Mouse (Mus musculus): ENCODE data around the gene Hoxd4.

Hoxd4 gene

DNA sequence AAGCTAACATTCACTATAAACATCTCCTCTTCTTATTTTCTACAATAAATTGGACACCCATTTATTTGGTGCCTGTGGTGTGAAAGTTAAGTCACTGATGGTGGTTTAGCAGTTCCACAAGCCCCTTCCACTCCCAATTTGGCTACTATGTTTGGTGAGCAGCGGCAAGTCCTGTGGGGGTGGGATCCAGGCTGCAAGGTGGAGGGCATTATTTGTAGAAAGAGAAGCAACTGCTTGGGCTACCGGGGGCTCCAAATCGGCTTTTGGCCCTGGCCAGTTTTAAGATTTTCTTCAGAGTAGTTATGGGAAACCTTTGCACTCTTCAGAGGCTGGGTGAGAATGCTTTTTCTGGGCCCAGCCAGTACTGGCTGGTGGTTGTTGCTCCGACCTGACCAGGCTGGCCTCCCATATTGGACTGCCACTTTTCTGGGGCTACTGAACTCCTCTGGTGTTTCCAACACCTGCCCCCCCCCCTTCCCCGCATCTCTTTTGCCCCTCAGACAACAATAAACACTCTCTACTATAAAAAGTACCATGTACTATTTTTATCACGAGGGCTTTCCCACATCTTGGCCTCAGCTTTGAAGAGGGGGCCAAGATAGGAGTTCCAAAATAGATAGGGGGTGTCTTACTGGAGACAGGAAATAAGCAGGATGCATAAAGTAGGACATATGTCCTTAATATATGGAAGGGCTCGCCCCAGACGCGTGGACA is 20.2 kb downstream of the Hoxd4 start:
- DNase-seq: no peak

DNA sequence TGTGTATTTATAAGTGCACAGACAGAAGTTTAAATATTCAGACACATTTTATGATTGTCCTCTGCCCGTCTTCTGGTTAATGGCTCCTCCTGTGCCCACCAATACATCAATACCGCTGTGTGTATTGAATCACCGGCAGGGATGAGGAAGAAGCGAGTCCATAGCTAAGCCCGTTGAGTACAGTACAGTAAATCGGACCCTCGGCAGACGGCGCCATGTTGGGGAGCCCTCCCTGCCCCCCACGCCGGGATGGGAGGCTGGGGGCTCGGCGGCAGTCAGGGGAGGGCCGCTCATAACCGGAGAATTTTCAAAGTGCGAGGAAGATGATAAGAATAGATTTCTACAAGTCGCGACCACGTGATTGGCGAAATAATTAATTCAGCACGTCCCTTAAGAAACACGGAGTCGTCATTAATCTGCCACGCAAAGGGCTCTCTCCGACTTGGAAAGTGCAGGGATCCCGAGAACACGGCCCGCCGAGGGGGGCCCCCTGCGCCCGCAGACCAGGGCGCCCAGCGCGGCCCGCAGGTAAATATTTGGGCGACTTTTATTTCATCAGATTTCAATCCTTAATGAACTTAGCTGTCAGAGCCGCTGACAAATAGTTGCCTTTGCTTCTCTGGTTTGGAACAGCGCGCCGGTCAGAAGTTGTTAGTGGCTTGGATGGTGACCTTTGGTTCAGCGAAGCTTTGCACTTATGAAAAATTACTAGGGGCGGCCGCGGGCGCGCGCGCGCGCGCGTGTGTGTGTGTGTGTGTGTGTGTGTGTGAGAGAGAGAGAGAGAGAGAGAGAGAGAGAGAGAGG is 21.0 kb downstream of the Hoxd4 start:
- no peak for DNase-seq

- no peak for DNase-seq
These were observed 21.6 kb downstream of the Hoxd4 start for GRCm38 (mm10) chr2:74733317-74733661.

DNA sequence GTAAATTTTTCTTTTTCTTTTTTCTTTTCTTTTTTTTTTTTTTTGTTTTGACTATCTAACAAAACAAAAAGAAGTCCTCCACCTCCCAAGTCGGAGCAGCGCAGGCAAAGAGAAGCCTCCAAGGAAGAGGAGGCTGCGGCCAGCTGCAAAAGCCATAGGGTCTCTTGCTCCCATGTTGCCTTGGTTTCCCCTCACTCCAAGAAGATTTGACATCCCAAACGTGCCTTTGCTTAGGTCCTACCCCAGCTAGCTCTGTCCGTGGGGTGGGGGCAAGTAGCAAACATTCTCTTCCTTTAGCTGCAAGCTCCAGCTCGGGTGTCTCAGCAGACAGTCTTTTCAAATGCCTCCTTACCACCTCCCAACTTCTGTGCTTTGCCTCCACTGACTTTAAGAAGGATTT is 22.0 kb downstream of the Hoxd4 start:
- DNase-seq: no peak

- no peak for DNase-seq
These were observed 22.7 kb downstream of the Hoxd4 start for GRCm38 (mm10) chr2:74734451-74734850.

DNA sequence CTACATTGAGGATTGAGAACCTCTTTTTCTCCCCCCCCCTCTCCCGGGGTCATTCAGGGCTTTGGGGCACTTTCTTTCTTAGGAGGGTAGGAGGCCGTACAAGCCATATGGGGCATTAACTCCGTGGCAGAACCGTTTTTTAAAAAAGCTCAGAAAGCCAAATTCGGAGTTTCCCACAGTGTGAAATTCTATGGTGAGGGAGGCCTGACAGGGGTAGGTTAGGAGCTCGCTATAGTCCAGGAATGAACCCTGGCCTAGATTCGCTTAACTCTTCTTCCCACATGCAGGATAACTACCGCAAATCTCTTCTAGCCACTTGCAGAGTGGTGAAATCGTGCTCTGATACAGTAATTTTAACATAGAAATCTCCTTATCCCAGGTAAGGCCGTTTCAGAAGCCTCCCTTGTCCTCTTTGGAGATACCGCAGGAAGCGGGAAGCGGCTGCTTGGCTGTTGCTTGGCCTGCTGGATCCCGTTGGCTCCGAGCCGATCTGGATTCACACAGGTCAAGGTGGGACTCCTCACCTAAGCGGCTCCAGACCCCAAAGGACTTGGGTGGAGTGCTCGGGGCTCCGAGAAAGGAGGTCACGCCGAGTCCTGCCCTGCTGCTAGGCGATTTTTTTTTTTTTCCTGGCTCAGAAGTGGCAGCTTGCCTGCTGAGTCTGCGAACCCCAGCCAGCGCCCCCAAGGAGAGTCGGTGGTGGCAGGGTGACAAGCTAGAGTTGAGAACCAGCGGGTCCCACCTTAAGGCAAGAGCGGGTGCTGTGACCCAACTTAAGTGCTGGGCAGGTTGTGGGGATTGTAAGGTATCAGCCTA is 23.5 kb downstream of the Hoxd4 start:
- no peak for DNase-seq

- no peak for DNase-seq
These were observed 24.3 kb downstream of the Hoxd4 start for GRCm38 (mm10) chr2:74735851-74736687.

GRCm38 (mm10) chr2:74736688-74737577 is 25.2 kb downstream of the Hoxd4 start:
- DNase-seq: no peak

DNA sequence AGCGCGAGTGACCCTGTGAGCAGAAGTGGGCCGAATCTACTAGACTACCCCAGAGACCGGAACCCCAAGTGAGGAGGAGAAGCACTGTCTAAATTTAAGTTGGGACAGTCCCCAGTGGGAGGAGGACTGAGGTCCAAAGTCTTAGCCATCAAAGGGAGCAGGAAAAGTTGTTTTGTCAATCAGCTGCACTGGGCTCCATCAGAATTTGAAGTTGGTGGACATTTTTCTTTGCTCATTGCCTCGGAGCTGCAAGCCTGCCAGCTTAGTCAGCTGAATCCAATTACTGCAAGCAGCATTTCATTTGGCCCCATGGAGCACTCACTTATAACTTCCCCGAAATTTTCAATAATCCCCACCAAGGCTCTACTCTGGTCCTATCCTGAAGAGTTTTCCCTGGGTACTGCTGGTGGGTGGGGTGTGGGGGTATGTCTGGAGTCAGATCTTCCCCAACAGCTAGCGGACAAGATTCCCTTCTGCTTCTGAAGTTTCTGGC is 25.9 kb downstream of the Hoxd4 start:
- no peak for DNase-seq

DNA sequence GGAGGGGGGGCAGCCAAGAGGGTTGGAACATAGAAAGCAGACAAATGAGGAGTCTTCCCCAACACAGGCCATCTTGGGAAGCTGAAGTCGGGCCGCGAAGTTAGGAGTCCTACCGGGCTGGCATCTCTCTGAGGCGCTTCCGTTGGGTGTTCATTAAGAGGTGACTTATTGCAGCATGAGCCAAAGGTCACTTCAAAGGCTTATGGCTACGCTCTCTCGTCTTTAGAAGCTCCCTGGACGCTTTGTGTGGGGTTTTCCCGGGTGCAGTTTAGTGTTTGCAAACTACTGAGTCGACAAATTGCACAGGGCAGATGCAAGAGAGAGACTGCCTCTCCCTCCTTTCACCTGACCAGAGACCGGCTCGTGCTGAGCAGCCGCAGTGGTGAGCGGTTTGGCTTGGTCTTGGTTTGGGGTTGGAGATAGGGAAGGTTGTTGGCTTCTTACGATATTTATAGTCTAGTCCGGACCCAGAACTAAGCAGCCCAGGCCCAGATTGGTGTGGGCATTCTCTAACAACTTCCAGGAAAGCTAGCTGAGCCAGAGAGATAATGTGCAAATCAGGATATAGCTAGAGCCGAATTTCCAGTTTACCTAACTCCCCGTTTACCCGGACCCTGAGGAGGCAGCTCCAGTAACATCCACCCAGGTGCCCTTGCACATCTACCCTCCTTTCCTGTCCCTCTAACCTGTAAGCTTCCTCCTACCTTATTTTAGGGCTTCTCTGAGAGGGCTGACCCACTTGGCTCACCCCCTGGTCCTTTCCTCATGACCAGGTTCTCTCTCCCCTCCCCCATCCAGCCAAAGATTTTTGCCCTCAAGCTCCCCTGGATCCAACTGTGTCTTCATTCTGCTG is 27.1 kb downstream of the Hoxd4 start:
- no peak for DNase-seq

- DNase-seq: no peak
These were observed 27.7 kb downstream of the Hoxd4 start for GRCm38 (mm10) chr2:74739476-74739800.

GRCm38 (mm10) chr2:74739869-74740268 is 28.1 kb downstream of the Hoxd4 start:
- no peak for DNase-seq

GRCm38 (mm10) chr2:74740311-74741091 is 28.8 kb downstream of the Hoxd4 start:
- no peak for DNase-seq

DNA sequence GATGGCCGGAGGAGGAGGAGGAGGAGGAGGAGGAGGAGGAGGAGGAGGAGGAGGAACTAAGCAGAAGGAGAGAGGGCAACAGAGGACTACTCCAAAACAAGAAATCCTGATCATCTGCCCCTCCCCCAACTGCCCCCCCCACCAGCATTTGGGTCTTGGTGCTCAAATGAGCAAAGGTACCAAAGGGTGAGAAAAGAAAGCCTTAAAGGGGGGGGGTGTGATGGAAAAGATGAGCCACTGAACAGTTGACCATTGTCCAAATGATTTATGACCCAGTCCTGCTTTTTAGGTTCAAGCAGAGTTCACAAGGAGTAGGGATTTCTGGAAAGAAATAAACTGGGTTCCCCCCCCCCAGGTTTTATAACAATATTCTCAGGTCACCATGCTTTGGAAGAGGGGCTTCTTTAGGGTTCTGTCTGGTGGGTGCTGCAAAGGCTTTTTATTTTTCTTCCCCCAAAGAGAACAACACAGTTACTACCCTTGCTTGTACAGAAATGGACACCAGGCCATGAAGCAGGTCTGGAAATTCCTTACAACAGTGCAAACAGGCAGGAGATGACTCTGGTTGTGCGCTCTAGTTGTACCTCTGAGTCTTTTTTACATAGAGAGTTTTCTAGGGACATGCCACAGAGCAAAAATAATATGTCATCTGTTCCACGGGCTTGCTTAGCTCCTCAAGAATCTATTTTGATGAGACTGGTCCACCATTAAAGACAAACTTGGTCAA is 29.7 kb downstream of the Hoxd4 start:
- DNase-seq: no peak

GRCm38 (mm10) chr2:74741979-74742277 is 30.2 kb downstream of the Hoxd4 start:
- DNase-seq: no peak

DNA sequence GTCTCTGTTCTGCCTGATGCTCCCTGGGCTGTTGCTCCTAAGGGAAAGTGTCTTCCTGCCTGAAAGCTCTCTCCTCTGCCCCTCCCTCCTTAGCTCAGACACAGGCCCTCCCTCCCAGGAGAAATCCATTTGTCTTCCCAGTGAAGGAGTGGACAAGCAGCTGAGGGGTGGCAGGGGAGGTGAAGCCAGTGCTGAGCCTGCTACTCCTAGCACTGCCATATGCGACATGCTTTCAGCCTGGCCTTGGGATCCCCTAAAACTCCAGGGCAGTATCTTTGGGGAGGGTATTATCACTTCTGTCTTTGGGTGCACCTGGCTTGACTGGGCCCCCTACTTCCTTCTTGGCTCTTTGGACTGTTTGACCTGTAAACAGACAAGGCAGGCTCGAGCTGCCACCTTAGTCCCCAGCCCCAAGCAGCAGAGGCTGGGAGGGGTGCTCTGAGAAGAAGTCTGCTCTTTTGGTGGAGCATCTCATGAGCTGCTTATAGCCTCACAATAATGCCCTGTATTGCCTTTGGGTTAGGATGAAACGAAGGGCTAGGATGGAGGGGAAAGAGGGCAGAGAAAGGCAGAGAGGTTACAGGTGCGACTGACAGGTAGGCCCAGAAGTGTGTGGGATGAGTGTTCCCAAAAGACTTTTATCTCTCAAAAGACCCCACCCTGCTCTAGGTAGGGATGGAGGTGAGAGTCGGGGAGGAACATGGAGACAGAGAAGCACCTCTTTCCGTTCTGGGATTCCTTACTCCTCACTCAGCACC is 34.0 kb downstream of the Hoxd4 start:
- DNase-seq: no peak

- no peak for DNase-seq
These were observed 34.7 kb downstream of the Hoxd4 start for GRCm38 (mm10) chr2:74746298-74746921.

DNA sequence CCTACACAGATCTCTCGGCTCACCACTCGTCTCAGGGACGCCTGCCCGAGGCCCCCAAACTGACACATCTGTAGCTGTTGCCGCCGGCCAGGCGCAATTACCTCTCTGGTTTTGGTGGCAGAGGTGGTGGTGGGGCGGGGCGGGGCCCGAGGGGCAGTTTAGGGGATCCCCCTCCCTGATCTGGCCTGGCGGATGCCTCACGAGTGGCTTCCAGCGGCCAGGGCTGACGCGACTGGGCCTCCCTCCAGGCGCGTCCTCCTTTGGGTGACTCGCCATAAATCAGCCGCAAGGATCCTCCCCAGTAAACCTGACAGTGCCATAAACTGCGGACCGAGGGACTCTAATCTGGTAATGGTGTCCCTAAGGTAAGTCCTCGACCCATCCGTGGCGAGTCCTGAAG is 35.3 kb downstream of the Hoxd4 start:
- DNase-seq: no peak
